Mouse (Mus musculus) testis, postnatal 14 days (tissue): ENCODE results near the gene Sncb.

ENCODE experiments used
- DNase-seq: peaks from one replicate; pipeline ENCODE4 v3.0.0; 2021; ENCODE audit warnings: low spot score

The Sncb gene

GRCm38 (mm10) chr13:54749061-54749863 is 17.1 kb downstream of the Sncb start:
- peak; percentile 65 for DNase-seq

DNA sequence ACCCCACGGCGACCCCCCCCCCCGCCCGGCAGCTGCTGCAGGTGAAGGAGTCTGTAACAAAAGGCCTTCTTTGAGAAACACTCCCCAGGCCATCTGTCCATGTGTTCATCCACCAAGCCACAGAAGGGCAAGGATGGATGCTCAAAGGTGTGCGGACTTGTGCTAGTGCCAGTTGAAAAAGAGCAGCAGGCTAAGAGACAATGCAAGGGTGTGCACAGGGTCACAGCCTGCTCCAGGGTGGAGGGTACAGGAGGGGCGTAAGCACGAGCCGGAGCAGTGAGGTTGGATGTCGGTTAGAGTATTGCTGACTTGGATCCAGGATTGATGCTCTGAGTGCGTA is 17.7 kb downstream of the Sncb start:
- DNase-seq, result no peak

DNA sequence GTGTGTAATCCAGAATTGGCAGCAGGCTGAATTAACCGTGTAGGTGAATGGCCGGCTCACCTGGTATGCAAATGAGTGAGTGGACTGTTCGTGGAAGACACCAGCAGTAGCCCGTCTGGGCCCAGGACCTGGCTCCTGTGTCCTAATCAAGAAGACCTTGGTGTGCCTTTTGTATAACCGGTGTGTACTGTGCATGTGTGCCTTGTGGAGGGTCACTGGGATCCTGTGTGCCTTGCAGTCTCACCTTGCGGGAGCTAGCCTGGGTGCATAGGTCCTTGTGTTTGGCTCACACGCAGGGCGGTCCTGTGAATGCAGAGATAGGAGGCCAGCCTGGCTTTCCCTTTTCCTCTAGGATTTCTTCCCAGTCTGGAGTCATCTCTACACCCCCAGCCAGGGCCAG is 18.2 kb downstream of the Sncb start:
- DNase-seq, result no peak

DNA sequence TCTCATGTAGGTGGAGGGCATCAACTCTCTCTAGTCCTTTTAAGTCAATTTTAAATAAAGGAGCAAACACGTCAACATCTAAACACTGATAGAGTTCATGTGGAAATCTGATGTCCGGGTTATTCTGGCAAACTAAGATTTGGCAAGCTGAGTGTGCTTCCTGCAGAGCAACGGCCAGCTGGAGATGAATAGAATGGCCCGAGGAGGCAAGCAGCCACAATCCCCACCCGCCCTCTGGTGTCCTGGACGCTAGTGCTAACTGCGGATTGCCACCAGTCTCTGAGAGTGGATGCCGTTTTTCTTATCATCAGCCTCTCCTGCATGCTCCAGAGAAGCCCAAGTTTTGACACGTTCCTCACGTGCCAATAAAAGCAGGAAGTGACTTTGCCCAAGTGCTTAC is 19.5 kb downstream of the Sncb start:
- DNase-seq, result no peak

- DNase-seq, result no peak
These were observed 20.3 kb downstream of the Sncb start for GRCm38 (mm10) chr13:54746110-54746509.

DNA sequence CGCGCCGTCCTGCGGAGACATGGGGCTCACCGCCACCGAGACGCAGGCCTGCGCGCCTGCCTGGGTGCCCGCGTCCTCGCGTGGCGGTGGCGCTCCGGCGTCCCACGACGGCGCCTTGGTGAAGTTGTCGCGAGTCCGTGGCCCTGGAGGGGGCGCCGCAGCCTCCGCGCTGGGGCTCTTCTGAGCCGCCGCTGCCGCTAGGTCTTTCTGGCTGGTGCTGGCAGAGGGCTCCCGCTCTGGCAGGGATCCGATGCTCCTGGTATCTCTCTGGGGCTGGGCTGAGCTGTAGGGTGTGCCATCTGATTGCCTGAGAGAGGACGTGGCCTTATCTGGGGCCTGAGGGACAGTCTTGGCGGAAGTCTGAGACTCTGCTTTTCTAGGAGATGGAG is 28.2 kb downstream of the Sncb start:
- no peak for DNase-seq

DNA sequence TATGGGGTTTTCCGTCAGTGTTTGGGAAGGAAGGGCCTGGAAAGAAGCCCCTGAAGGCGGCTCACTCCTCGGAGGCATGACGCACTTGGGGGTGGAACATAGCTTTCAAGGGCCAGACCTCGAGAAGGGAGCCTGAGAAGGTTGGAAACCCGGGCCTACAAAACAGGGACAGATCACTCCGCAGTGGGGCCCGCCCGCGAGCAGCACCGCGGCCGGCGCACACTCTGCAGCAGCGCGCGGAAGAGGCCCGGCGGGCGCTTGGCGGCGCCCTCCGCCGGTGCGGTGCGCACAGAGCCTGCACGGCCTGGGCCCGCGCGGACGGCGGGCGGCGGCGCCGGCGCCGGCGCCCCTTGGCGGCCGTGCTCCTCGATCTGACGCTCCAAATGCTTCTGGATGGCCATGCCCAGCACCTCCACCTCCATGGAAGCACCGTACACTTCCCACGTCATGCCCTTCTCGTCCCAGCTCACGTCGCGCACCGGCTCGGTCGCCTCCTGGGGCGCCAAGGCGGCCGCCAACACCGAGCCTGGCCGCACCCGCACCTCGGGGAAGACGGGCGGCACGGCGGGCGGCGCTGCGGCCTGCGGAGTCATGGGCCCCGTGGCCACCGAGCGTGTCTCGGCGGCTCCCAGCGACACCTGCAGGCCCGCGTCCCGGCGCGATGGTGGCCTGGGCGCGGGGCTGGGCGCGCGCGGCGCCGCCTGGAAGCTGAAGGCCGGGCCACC is 28.7 kb downstream of the Sncb start:
- no peak for DNase-seq

- no peak for DNase-seq
These were observed 29.5 kb downstream of the Sncb start for GRCm38 (mm10) chr13:54736931-54737330.

DNA sequence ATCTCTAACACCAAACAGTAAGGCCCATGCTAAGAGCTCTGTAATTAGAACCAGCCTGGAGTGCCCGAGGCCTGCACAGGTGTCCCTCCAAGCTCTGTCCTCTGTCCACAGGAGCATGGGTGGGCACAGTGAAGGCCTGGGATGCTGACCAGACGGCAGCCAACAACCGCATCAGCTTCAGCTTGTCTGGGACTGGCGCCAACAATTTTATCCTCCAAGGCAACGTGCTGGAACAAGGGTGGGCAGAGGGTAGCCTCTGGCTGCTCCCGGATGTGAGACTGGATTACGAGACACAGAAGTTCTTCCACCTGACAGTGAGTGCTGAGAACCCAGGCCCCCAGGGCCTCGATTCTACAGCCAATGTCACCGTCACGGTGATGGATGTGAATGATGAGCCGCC is 40.3 kb downstream of the Sncb start:
- DNase-seq, result no peak

DNA sequence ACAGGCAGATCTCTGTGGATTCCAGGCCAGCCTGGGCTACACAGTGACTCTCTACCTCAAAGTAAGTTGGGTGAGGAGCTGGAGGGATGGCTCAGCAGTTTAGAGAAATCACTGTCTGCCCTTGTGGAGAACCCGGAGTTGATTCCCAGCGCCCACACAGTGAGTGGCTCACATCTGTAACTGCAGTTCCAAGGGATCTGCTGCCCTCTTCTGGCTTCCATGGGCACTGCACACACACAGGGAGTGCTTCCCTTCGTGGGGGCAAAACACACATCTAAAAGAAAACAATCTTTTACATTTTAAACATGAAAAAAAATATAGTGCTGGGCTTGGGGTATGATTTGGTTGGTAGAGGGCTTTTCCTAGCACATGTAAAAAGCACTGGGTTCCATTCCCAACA is 43.3 kb downstream of the Sncb start:
- DNase-seq, result peak; percentile 45

GRCm38 (mm10) chr13:54716916-54717315 is 49.5 kb downstream of the Sncb start:
- no peak for DNase-seq

DNA sequence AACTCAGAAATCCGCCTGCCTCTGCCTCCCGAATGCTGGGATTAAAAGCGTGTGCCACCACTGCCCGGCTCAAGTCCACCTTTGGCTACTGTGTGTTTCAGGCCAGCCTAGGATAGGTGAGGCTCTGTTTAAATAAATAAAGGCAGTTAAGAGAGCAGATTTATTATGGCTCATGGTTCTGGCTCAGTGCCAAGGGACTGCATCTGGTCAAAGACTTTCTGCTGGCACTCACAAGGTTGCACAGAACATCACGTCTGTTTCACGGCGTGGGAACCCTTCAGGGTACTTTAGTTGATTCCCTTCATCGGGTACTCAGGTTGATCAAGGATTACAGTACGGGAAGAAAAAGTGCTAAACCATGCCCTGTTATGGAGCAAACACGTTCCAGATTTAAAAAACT is 51.4 kb downstream of the Sncb start:
- DNase-seq, result no peak

- DNase-seq, result no peak
These were observed 52.0 kb downstream of the Sncb start for GRCm38 (mm10) chr13:54714393-54714792.

GRCm38 (mm10) chr13:54710866-54711265 is 55.5 kb downstream of the Sncb start:
- DNase-seq, result no peak
